Mouse (Mus musculus) intestine, embryonic 14.5 days (tissue): ENCODE results near the gene Cotl1. TPM values are rescaled to one million over a fixed set of nuclear protein-coding genes. Genes with fewer than 3 reads are reported as not detected.

Source experiments
- ATAC-seq: fragments of 200-750 bp; cut with Nextera tagmentation; replicated peaks from 2 replicates; pipeline ENCODE4 v1.8.0; 2017; ENCODE audit warnings: low read depth, moderate number of reproducible peaks, moderate TSS enrichment, moderate library complexity; ENCODE audit not compliant: low FRiP score, low TSS enrichment
- DNase-seq: peaks from one replicate; pipeline ENCODE4 v3.0.0-alpha.2; 2018; ENCODE audit warnings: low spot score
- H3K27ac ChIP-seq: fragments of 300-500 bp; sonication (generic); 2 replicates; pipeline ENCODE4 v1.5.1; 2014; ENCODE audit warnings: low read depth, mild to moderate bottlenecking, control low read depth
- H3K27me3 ChIP-seq: fragments of 300-500 bp; sonication (generic); replicated peaks from 2 replicates; pipeline ENCODE4 v1.6.1; 2014; ENCODE audit warnings: low read length, control low read depth; ENCODE audit not compliant: control insufficient read depth, insufficient read depth
- H3K36me3 ChIP-seq: fragments of 300-500 bp; sonication (generic); 2 replicates; pipeline ENCODE4 v1.6.1; 2014; ENCODE audit warnings: low read length, control low read depth; ENCODE audit not compliant: control insufficient read depth, insufficient read depth
- H3K4me1 ChIP-seq: fragments of 300-500 bp; sonication (generic); replicated peaks from 2 replicates; pipeline ENCODE4 v1.6.1; 2014; ENCODE audit warnings: low read length, control low read depth, mixed read lengths; ENCODE audit not compliant: control insufficient read depth, insufficient read depth
- H3K4me2 ChIP-seq: fragments of 300-500 bp; sonication (generic); 2 replicates; pipeline ENCODE4 v1.6.1; 2014; ENCODE audit warnings: low read length
- H3K4me3 ChIP-seq: fragments of 300-500 bp; sonication (generic); 2 replicates; pipeline ENCODE4 v1.5.1; 2014; ENCODE audit warnings: low read depth, low read length, control low read depth, mixed read lengths
- H3K9ac ChIP-seq: fragments of 300-500 bp; sonication (generic); 2 replicates; pipeline ENCODE4 v1.6.1; 2014; ENCODE audit warnings: mild to moderate bottlenecking, low read length
- H3K9me3 ChIP-seq: fragments of 300-500 bp; sonication (generic); 2 replicates; pipeline ENCODE4 v1.6.1; 2016; ENCODE audit warnings: low read length, control low read depth; ENCODE audit not compliant: control insufficient read depth
- WGBS: fragments of 180-500 bp; shearing (Covaris S2); extraction: QIAGEN DNeasy Blood & Tissue Kit; methylation state at CpG from one replicate; pipeline ENCODE4 v1.1.7; 2014; 5-methylcytosine and 5-hydroxymethylcytosine counted together
- polyA plus RNA-seq: library from polyadenylated mRNA; unstranded; fragments of >200 nt; fragmentation: Nextera tagmentation; extraction: Ambion mirVana; gene quantifications from 2 replicates; pipeline ENCODE4 v1.2.1, GENCODE M21; 2014

Gene Cotl1
- polyA plus RNA-seq = 410 and 468 TPM in 2 replicates

DNA sequence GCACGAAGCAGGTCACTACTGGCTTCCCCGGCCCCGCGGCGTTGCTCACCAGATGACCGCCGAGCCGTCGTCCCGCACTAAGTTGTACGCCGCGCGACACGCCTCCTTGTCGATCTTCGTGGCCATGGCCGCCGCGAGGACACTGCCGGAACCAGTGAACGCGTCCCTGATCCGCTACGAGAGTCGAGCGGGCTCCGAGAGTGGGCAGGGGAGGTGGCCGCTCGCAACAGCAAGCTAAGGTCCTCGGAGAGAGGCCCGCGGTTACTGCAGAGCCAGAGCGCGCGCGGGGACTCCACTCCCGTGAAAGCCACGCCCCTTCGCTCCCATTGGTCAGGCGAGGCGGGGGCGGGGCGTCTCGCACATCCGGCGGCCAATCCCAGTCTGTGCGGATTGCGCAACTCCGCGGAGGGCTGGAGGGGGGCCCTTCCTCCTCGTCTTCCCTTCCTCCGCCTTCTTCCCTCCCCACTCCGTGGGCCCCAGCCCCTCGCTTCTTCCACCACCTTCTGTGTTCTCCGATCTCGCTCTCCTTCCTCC, at the start of gene Cotl1:
TSS of gene Cotl1 (minus strand) at position 270 of the 534 bp plus-strand sequence.
- peak within 1 kb of the TSS; percentile 75 for H3K9ac ChIP-seq
- H3K4me2 ChIP-seq = peak within 1 kb of the TSS; percentile 88
- H3K4me3 ChIP-seq = peak within 1 kb of the TSS; percentile 75
- ATAC-seq = peak; percentile 88
- peak; percentile 97 for DNase-seq
- H3K4me1 ChIP-seq = peaks cover 37% of the 10 kb centered on the region
- H3K9me3 ChIP-seq = no peaks in the 10 kb centered on the region
- no peaks in the 10 kb centered on the region for H3K36me3 ChIP-seq
- no peaks in the 10 kb centered on the region for H3K27me3 ChIP-seq
- peak within 1 kb of the TSS; percentile 87 for H3K27ac ChIP-seq
- WGBS = under 1% methylated on average over 57 of the region's 57 CpGs

DNA sequence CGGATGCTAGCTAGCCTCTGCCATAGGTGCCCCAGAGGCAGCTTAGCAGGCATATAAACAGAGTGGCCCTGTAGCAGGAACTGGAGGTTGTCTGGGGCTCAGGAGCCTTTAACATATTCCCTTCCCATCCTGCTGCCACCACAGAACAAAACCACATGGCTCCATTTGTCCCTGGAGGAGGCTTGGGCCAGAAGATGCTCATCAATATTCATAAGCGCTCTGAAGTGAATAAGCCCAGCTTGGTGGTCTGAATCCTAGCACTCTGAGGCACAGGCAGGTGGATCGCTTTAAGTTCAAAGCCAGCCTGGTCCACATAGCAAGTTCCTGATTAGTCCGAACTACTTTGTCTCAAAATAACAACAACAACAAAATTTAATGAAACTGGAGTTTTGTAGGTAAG, 47.7 kb upstream of the Cotl1 start:
- Histone ChIP-seq H3K27ac (no peak overlapping the region), H3K36me3 (no peaks in the 10 kb centered on the region), H3K4me1 (peaks cover 9% of the 10 kb centered on the region), H3K4me2 (no peak overlapping the region), H3K9ac (no peak overlapping the region), H3K9me3 (no peaks in the 10 kb centered on the region), H3K27me3 (no peaks in the 10 kb centered on the region), H3K4me3 (no peak overlapping the region)
- 68% methylated on average over 4 of the region's 4 CpGs for WGBS
- ATAC-seq (no peak), DNase-seq (no peak)

DNA sequence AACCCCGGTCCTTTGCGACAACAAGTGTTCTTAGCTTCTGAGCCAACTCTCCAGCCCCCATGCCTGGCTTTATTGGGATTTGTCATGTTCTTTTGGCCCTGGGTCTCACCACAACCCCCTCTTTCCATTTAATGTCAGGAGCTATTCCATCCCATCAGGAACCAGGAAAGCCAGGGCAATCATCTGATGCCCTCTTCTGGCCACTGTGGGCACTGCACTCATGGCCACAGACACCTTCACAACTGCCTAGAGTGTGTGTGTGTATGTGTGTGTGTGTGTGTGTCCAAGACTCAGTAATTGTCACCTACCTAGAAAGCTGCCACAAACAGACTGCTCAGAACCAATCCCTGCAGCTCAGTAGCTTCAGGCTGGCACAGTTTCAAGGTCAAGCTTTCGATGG, 46.8 kb upstream of the Cotl1 start:
- ATAC-seq = no peak
- no peak overlapping the region for H3K9ac ChIP-seq

DNA sequence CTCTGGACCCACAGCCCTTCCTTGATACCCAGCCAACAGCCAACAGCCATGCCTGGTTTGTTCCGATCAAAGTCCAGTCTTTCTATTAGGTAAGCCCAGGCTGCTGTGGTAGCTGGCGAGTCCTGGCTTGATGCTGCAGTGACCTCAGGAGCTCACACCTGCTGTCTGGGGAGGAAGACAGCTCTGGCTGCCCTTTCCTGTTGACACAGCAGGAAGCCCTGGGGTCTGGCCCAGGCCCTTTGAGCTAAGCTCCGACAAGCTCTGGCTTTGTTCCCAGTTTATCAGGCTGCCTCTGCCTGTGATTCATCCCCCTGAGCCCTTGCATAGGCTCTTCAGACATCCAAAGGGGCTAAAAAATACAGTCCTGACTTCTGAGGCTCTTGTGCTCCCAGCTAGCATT, 45.3 kb upstream of the Cotl1 start:
- H3K27ac ChIP-seq = peak overlapping the region; percentile 51
- H3K27me3 ChIP-seq = no peaks in the 10 kb centered on the region
- peaks cover 9% of the 10 kb centered on the region for H3K4me1 ChIP-seq
- no peak overlapping the region for H3K9ac ChIP-seq
- no peak overlapping the region for H3K4me3 ChIP-seq
- ATAC-seq (peak; percentile 50), DNase-seq (peak; percentile 62)
- 18% methylated on average over 3 of the region's 3 CpGs for WGBS
- H3K36me3 ChIP-seq = no peaks in the 10 kb centered on the region
- no peaks in the 10 kb centered on the region for H3K9me3 ChIP-seq
- no peak overlapping the region for H3K4me2 ChIP-seq

More for the DNA sequence above, 46.8 kb upstream of the Cotl1 start:
- H3K27me3 ChIP-seq = no peaks in the 10 kb centered on the region
- H3K4me3 ChIP-seq = no peak overlapping the region
- no peaks in the 10 kb centered on the region for H3K36me3 ChIP-seq
- H3K27ac ChIP-seq = no peak overlapping the region
- no peak overlapping the region for H3K4me2 ChIP-seq
- no peaks in the 10 kb centered on the region for H3K9me3 ChIP-seq
- WGBS = 96% methylated on average over 3 of the region's 3 CpGs
- H3K4me1 ChIP-seq = peaks cover 9% of the 10 kb centered on the region
- peak; percentile 73 for DNase-seq

DNA sequence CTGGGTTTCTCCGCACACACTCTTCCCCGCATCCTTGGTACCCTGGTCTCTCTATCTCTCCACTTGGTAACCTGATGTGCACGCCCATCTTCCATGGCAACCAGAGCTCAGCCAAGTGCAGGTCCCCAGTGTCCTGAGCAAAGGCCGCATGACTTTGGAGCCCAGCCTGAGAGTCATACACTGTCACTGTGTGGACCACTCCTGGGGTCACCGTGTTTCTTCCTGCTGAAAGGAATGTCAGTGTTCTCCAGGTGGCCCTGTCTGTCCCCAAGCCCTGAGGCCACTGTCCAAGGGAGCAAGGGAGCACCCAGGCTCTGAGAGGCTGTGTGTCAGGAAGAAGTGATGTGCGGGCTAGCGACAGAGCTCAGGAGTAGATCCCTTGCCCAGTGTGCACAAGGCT, 42.9 kb upstream of the Cotl1 start:
- H3K36me3 ChIP-seq = no peaks in the 10 kb centered on the region
- DNase-seq (no peak), ATAC-seq (no peak)
- peaks cover 9% of the 10 kb centered on the region for H3K4me1 ChIP-seq
- H3K4me3 ChIP-seq = no peak overlapping the region
- no peaks in the 10 kb centered on the region for H3K27me3 ChIP-seq
- H3K27ac ChIP-seq = no peak overlapping the region
- 89% methylated on average over 7 of the region's 7 CpGs for WGBS
- H3K9me3 ChIP-seq = no peaks in the 10 kb centered on the region
- H3K9ac ChIP-seq = no peak overlapping the region
- H3K4me2 ChIP-seq = no peak overlapping the region

DNA sequence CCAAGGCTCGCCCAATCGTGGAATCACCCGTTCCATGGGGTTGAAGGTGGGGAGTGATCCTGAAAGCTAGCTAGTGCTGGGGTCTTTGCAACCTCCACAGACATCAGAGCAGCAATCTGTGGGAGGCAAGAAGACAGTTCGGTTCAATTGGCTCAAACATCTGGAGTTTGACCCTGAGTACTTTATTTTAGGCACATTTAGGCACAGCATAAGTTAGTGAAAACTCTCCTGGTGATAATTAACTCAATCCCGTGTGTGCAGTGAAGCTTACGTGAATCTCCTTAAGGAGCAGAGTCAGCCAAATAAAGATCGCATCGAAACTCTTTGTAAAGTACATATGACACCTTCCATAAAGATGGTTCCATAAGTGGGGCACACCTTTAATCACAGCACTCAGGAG, 41.6 kb upstream of the Cotl1 start:
- no peaks in the 10 kb centered on the region for H3K9me3 ChIP-seq
- H3K36me3 ChIP-seq = no peaks in the 10 kb centered on the region
- H3K27ac ChIP-seq = no peak overlapping the region
- WGBS = 81% methylated on average over 8 of the region's 8 CpGs
- no peak overlapping the region for H3K4me2 ChIP-seq
- no peak for DNase-seq
- no peak overlapping the region for H3K4me3 ChIP-seq
- no peak overlapping the region for H3K9ac ChIP-seq
- no peaks in the 10 kb centered on the region for H3K27me3 ChIP-seq
- no peak for ATAC-seq
- peaks cover 9% of the 10 kb centered on the region for H3K4me1 ChIP-seq

DNA sequence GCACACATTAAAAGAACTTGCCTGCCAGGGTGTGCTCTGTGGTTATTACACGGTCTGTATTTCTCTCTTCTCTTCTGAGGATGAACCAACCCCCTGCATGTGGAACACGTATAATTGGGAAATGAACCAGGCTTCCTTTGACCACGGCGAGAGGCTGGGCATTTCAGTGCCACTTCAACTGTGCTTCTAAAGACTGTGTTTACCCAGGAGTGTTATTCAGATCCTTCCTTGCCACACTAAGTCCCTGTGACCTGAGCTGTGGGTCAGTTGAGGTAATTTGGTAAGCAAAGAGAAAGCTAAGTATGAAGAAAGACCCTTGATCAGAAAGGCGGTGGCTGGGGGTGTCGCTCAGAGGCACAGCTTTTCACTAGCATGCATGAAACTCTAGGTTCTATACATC, 41.0 kb upstream of the Cotl1 start:
- Histone ChIP-seq H3K27me3 (no peaks in the 10 kb centered on the region), H3K4me3 (no peak overlapping the region), H3K27ac (no peak overlapping the region), H3K9ac (no peak overlapping the region), H3K4me1 (peaks cover 9% of the 10 kb centered on the region), H3K9me3 (no peaks in the 10 kb centered on the region), H3K36me3 (no peaks in the 10 kb centered on the region), H3K4me2 (no peak overlapping the region)
- ATAC-seq = no peak
- WGBS = 77% methylated on average over 6 of the region's 6 CpGs
- no peak for DNase-seq

DNA sequence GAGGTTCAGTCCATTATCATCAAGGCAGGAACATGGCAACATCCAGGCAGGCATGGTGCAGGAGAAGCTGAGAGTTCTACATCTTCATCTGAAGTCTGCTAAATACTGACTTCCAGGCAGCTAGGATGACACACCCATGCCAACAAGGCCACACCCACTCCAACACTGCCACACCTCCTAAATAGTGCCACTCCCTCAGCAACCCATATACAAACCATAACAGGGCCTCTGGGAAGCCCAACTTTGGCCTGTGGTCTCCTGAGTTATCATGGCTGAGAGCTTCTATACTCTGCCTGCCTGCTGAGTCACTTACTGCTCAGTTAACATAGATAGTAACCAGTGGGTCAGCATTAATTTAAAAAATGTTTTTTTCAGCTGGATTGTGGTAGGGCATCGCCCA, 32.8 kb upstream of the Cotl1 start:
- no peak overlapping the region for H3K9ac ChIP-seq
- H3K4me3 ChIP-seq = no peak overlapping the region
- 97% methylated on average over 1 of the region's 1 CpGs for WGBS
- H3K27me3 ChIP-seq = no peaks in the 10 kb centered on the region
- no peaks in the 10 kb centered on the region for H3K4me1 ChIP-seq
- peaks cover 9% of the 10 kb centered on the region for H3K9me3 ChIP-seq
- no peak overlapping the region for H3K4me2 ChIP-seq
- ATAC-seq (no peak), DNase-seq (no peak)
- peaks cover 36% of the 10 kb centered on the region for H3K36me3 ChIP-seq
- H3K27ac ChIP-seq = no peak overlapping the region

DNA sequence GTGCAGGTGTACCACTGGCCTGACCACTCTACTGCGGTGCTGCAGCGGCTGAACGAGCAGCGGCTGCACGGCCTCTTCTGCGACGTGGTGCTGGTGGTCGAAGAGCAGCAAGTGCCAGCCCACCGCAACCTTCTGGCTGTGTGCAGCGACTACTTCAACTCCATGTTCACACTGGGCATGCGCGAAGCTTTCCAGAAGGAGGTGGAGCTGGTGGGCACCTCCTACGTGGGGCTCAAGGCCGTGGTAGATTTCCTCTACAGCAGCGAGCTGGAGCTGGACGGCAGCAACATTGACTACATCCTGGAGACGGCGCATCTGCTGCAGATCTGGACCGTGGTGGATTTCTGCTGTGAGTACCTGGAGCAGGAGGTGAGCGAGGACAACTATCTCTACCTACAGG, 29.3 kb upstream of the Cotl1 start:
- no peak overlapping the region for H3K9ac ChIP-seq
- peaks cover 41% of the 10 kb centered on the region for H3K36me3 ChIP-seq
- H3K9me3 ChIP-seq = peaks cover 9% of the 10 kb centered on the region
- H3K4me2 ChIP-seq = no peak overlapping the region
- DNase-seq (no peak), ATAC-seq (no peak)
- no peak overlapping the region for H3K4me3 ChIP-seq
- WGBS = 73% methylated on average over 20 of the region's 20 CpGs
- no peak overlapping the region for H3K27ac ChIP-seq
- no peaks in the 10 kb centered on the region for H3K4me1 ChIP-seq
- no peaks in the 10 kb centered on the region for H3K27me3 ChIP-seq
